Mouse (Mus musculus) cerebellum, adult 18-20 months (tissue): Measurements from ENCODE around the gene Irs4.

Source experiments
- DNase-seq, 2 experiments: peaks; one replicate each; pipeline ENCODE4 v3.0.0; 2021

The Irs4 gene

DNA sequence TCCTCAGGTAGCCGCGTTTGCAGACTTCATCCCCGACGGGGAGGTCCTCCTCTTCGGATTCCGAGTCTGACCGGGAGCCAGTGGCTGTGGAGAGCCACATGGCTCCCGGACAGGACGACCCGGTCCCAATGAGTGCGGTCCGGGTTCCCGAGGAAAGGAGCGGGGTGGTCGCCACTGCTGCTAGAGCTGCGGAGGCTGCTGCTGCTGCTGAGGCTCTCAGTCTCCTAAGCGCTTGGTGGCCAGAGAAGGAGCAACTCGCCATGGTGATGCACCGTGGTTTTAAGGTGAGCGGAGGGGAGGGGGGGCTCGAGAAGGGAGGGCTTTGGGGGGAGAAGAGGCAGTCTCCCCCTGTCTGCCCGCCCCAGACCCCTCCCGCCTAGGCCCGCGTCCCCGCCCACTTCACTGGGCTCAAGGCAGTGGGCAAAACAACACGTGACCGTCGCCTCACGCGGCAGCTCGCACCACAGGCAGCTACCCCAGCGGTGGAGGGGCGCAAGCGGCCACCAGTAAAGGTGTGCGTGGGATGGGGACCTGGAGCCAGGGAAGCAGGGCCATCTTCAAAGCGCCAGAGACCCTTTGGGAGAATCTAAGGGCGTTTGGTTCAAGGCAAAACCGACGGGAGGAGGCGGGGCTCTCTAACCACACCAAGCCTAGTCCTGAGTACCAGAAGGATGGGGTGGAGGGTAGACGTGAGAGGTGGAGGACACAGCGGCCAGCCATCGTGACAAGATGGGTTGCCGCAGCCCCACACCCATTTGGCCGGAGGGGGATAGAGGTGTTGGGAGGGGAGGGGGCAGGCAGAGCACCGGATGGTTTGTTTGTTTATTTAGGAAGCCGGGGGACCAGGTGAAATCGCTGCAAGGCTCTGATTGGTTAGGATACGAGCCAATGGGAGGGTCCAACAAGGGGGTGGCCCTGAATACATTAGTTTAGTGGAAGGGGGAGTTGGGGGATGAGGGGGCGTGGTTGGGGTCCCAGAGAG lies at the start of gene Irs4:
TSS of gene Irs4 (minus strand) at position 327 of the 982 bp plus-strand sequence.
- no peak for DNase-seq

- DNase-seq = no peak
These were observed 25.3 kb upstream of the Irs4 start for GRCm38 (mm10) chrX:141750360-141750759.

- DNase-seq = no peak
These were observed 4.5 kb upstream of the Irs4 start for GRCm38 (mm10) chrX:141729570-141729969.

DNA sequence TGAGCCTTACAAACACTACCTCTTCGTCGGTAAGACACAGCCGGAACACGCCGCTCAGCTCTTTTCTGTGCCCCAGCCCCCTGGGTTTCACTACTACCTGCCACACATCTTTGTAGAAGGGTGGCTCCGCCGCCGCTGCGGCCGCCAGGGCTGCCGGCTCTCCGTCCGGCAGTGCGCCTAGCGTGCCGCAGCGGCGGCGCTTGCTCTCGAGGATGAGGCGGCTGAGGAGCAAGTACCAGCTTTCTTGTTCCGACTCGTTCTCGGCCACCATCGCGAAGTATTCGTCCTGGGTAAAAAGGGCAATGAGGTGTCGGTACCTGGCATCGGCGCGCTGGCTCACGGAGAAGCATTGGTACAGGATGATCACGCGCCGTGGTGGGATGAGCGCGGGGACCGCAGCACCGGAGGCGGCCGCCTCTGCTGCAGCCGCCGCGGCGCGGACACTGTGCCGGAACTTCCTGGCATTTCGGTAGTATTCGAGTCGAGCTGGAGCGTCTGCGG lies 622 bp downstream of the Irs4 start:
- DNase-seq = peak in 1 of 2 experiments; percentile 2

- no peak for DNase-seq
These were observed 1.1 kb downstream of the Irs4 start for GRCm38 (mm10) chrX:141723936-141724335.

DNA sequence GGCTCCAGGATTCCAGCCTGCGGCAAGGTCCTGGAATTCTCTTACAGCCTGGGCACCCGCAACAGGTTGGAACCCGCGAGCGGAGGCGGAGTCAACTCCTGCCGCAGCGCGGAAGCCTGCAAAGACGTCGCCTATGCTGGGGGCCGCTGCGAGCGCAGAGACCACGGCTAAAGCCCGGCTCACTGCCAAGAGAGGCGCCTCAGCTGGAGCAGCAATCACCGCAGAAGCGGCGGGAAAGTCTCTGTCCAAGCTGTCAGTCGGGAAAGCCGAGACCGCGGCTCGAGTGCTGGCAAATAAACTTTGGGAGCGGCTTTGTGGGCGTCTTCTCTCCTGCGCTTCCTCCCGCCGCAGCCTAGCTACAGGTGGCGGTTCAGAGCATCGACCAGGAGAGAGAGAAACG lies 3.3 kb downstream of the Irs4 start:
- DNase-seq = peak in 1 of 2 experiments; percentile 3
